Mouse (Mus musculus): Measurements from ENCODE around the gene Elf4. TPM values are rescaled to one million over a fixed set of nuclear protein-coding genes. Genes with fewer than 3 reads are reported as not detected.

Elf4 gene
- total RNA-seq, 2 experiments from 2014 or later, result 1.6 to 2.1 TPM

DNA sequence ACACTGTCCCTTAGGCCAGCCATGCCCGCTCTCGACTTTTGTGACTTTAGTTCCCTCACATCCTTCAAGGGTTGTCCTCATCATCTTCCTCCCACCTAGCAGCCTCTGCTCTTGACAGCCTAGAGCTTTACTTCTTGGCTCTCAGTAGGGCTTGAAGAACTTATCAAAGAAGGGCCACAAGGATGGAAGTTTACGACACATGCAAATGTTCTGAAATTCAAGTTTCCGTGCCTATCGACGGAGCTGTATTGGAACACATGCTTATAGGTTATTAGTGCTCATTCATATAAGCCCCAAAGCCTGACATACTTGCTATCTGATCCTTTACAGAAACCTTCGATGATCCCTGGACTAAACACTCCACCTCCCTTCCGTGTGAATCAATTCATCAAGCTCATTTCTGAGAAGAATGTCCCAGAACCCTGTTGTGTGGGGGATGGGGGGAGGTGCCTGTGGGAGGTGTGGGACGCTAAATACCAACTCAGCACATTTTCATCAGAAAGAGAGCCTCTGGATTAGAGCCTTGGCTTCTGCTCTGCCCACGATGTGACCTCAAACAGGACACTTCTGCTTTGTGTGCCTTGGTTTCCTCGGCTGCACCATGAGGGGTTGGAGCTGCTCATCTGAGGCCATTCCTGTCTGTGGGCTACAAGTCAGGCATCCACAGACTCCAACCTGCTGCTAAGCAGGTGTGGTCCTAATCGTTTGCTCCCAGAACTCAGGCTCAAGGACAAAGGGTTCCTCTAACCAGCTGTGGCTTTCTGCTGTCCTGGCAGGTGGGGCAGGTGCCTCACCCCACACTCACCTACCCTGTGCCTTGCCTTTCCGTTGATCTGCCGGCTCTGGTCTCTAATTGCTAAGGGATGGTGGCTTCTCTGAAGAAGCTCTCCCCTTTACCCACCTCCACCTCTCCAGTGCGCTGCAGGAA is 30.1 kb downstream of the Elf4 start:
- H3K4me3 ChIP-seq, result no peak overlapping the region
- H3K27ac ChIP-seq, result no peak overlapping the region
- intact Hi-C loops (cut with DNase I), result no loop called here
- no peak for TF ChIP-seq CTCF (IDR thresholded peaks at IDR 0.05)
- no peak for DNase-seq

- no peak for TF ChIP-seq CTCF (IDR thresholded peaks at IDR 0.05)
- Histone ChIP-seq H3K27ac (peak overlapping the region; percentile 49), H3K4me3 (no peak overlapping the region)
- intact Hi-C loops (cut with DNase I), result no loop called here
- DNase-seq, result no peak
These were observed 33.4 kb downstream of the Elf4 start for GRCm38 (mm10) chrX:48429538-48429937.

- Histone ChIP-seq H3K27ac (no peak overlapping the region), H3K4me3 (no peak overlapping the region)
- intact Hi-C loops (cut with DNase I), result no loop called here
- TF ChIP-seq CTCF (IDR thresholded peaks at IDR 0.05), result no peak
- DNase-seq, result no peak
These were observed 33.8 kb downstream of the Elf4 start for GRCm38 (mm10) chrX:48429100-48429499.

DNA sequence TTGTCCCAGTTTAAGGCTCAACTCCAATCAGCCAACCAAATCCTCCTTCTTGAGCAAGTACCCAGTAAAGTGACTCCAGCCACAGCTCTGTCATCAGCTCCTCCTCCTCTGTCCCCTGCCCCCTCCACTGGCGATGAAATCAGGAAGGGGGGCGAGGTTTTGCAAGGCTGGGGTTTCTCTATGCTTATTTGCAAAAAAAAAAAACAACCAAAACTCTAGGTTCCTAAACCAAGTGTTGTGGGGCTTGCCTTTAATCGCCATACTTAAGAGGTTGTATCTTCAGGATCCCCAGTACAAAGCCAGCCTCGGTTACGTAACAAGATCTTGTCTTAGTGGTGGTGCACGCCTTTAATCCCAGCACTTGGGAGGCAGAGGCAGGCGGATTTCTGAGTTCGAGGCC is 34.3 kb downstream of the Elf4 start:
- TF ChIP-seq CTCF (IDR thresholded peaks at IDR 0.05), result no peak
- Histone ChIP-seq H3K27ac (peak overlapping the region; percentile 53), H3K4me3 (no peak overlapping the region)
- no peak for DNase-seq
- intact Hi-C loops (cut with DNase I), result no loop called here

GRCm38 (mm10) chrX:48428241-48428640 is 34.7 kb downstream of the Elf4 start:
- DNase-seq, result no peak
- intact Hi-C loops (cut with DNase I), result no loop called here
- H3K4me3 ChIP-seq, result no peak overlapping the region
- TF ChIP-seq CTCF (IDR thresholded peaks at IDR 0.05), result no peak
- H3K27ac ChIP-seq, result peak overlapping the region; percentile 64

DNA sequence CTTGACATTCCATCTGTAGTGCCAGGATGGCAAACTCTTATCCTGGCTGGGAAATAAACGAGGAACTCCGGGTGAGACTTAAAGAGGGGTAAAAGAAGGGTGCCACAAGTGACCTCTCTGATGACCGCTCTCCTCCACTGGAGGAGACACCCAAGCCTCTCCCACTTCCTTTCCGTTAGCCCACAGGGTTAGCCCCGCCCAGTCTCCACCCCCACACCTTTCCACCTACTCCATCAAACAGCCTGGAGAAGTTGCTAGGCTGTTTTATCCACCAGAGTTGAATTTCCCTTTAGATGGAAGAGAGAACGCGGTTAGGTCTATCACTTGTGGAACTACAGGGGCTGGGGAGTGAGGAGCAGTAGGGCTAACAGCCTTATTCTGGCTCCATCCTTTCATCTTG is 37.7 kb downstream of the Elf4 start:
- no peak for TF ChIP-seq CTCF (IDR thresholded peaks at IDR 0.05)
- DNase-seq, result no peak
- intact Hi-C loops (cut with DNase I), result no loop called here
- peak overlapping the region; percentile 48 for H3K4me3 ChIP-seq
- peak overlapping the region; percentile 43; the same call in 1 of the 2 replicates for H3K27ac ChIP-seq

DNA sequence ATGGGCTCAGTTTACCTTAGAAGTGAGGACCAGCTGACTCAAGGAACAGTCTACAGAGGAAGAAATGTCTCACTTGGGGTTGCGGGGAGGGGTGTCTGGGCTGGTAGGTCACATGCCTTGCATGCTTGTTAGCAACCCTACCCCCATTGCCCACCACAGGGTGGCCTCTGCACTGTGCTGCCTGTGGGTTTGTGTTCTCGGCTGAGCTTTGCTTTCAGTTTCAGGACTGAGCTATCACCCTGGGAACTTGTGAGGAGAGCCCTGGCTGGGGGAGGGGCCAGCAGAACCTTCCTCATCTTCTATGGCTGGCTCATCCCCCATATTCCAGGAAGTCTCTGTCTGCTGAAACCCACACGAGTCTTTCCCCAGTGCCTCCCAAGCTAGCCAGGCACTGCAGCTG is 38.3 kb downstream of the Elf4 start:
- DNase-seq, result peak; percentile 42

DNA sequence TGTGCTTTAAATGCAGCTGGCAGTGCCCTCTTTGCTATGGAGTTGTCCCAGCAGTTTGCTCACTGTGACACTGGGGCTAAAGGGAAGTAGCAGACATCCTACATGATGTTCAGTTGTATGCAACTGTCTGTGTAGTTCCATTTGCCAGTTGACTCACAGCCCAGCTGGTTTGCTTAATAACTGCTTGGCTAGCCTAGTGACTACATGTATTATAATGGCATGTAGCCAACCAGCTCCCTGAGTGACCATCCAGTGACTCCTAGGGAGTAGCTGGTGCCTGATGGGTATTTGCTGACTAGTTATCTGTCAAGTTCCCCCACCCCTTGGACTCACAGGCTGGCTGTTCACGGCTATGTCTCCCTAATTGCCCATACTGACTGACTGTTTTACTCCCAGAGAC is 39.3 kb downstream of the Elf4 start:
- peak overlapping the region; percentile 31; the same call in 1 of the 2 replicates for H3K27ac ChIP-seq
- intact Hi-C loops (cut with DNase I), result loop anchor here (2.0 to 5.0 kb wide), 2 partner anchors 39 to 109 kb away; partner anchors contain the start of gene Elf4

More for the DNA sequence above, 38.3 kb downstream of the Elf4 start:
- peak overlapping the region; percentile 43; the same call in 1 of the 2 replicates for H3K27ac ChIP-seq
- intact Hi-C loops (cut with DNase I), result loop anchor here (5.0 kb wide), 1 partner anchor 108 kb away; no protein-coding TSS in a partner anchor
- TF ChIP-seq CTCF (IDR thresholded peaks at IDR 0.05), result no peak
- H3K4me3 ChIP-seq, result peak overlapping the region; percentile 48

GRCm38 (mm10) chrX:48422986-48423385 is 39.9 kb downstream of the Elf4 start:
- TF ChIP-seq CTCF (IDR thresholded peaks at IDR 0.05), result peak; percentile 92
- peak; percentile 68 for DNase-seq
- no peak overlapping the region for H3K4me3 ChIP-seq
- H3K27ac ChIP-seq, result 0 out of 2 replicates have a peak overlapping the region, but pooled peaks have one; percentile 31
- intact Hi-C loops (cut with DNase I), result loop anchor here (2.0 to 5.0 kb wide), 2 partner anchors 40 to 109 kb away; partner anchors contain the start of gene Elf4

More for the DNA sequence above, 39.3 kb downstream of the Elf4 start:
- H3K4me3 ChIP-seq, result no peak overlapping the region
- no peak for TF ChIP-seq CTCF (IDR thresholded peaks at IDR 0.05)
- DNase-seq, result no peak

DNA sequence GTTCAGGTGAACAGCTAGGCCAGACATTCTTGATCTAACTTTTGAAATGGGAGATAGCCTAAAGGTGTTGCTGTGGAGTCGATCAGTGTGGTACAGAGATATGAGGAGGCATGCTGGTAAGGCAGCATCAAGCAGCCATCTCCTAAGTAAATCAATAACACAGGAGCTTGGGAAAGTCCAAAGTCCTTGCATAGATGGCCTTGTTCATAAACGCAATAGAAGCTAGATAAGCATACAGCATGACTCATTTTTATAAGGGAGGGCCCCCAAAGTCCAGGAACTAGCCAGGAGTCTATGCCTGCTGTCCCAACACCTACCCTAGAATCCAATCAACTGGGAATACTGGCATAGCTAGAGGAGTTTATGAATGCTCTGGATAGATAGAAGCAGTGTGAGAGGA is 44.5 kb downstream of the Elf4 start:
- no peak for DNase-seq
- intact Hi-C loops (cut with DNase I), result no loop called here
- Histone ChIP-seq H3K27ac (no peak overlapping the region), H3K4me3 (no peak overlapping the region)
- TF ChIP-seq CTCF (IDR thresholded peaks at IDR 0.05), result no peak

- H3K4me3 ChIP-seq, result no peak overlapping the region
- no peak for DNase-seq
- TF ChIP-seq CTCF (IDR thresholded peaks at IDR 0.05), result no peak
- no peak overlapping the region for H3K27ac ChIP-seq
- intact Hi-C loops (cut with DNase I), result loop anchor here (5.0 kb wide), 1 partner anchor 422 kb away; no protein-coding TSS in a partner anchor
These were observed 48.6 kb downstream of the Elf4 start for GRCm38 (mm10) chrX:48414291-48414690.

DNA sequence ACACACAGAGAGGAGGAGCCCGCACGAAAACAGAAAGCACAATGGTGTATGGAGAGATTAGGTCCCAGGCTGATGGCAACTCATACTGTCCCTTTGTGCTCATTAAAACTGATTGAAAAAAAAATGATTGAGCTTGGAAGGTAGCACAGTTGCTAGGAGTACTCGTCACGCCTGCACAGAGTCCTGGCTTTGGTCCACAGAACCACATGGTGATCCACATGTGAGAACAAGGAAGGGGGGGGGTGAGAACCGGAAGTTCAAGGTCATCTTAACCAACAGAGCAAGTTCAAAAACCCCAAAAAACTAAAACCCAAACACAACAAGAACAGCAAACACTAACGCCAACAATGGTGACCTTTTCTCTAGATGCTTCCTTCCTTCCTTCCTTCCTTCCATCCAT is 50.3 kb downstream of the Elf4 start:
- no peak for TF ChIP-seq CTCF (IDR thresholded peaks at IDR 0.05)
- Histone ChIP-seq H3K27ac (no peak overlapping the region), H3K4me3 (no peak overlapping the region)
- intact Hi-C loops (cut with DNase I), result loop anchor here (5.0 kb wide), 1 partner anchor 420 kb away; no protein-coding TSS in a partner anchor
- DNase-seq, result peak; percentile 24

DNA sequence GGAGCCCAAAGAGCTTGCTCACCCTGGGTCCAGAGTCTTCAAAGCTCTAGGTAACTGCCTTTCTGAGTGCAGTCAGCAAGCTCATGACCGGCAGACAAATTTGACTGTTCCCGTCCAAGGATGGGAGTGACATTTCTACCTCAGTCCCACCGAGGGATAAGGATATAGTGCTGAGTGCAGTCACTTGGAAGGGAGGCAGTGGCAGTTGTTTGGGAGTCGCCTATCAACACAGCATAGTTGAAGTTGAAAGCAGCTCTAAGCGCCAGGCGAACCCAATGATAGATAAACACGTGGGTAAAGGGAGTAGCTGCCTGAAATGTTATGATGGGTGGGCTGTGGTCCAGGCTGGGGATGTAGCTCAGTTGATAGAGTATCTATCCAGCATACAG is 52.5 kb downstream of the Elf4 start:
- intact Hi-C loops (cut with DNase I), result loop anchor here (2.0 to 5.0 kb wide), 2 partner anchors 126 to 418 kb away; no protein-coding TSS in a partner anchor
- no peak for DNase-seq
- no peak for TF ChIP-seq CTCF (IDR thresholded peaks at IDR 0.05)
- Histone ChIP-seq H3K4me3 (peak overlapping the region; percentile 78), H3K27ac (peak overlapping the region; percentile 85; the same call in 1 of the 2 replicates)
